Mouse (Mus musculus): Measurements from ENCODE around the gene Cyb561d1.

GRCm38 (mm10) chr3:108231646-108232045 lies 30.6 kb upstream of the Cyb561d1 start:
- TF ChIP-seq CTCF (IDR thresholded peaks at IDR 0.05; ENCODE audit: low read depth): no peak
- no peak for TF ChIP-seq EP300 (IDR thresholded peaks at IDR 0.05; ENCODE audit: low read depth)

Data from liver, postnatal 0 days (tissue).